Mouse (Mus musculus): ENCODE measurements at regions not wholly inside any gene's neighbourhood (a gene's known extent, or its start where the extent isn't known, plus 50 kb on each side); places are given as distances from the start of the nearest gene placed in this dataset.

DNA sequence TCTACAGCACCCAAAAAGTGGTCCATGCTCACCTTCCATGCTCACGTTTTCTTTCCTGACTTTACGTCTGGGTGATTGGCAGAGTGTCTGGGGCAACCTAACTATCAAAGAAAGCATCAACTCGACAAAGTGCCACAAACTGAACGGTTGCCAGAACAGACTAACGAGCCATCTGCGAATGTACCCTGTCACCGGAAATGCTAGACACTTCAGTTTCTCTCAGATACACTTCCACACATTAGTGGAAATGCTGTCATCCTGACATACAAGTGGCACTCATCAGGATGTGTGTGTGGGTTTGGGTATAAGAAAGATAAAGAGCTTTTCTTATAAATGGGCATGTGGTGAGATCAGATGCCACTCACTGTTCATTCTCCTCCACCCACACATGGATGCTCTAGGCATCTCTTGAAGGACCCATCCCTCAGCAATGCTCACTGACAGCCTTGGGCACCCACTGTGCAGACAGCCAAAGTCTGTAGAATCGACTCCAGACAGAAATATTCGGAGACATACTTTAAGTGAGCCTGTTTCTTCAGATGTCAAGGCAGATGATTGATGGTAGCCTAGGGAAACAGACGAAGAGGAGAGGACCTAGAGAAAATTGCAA, 244.8 kb downstream of the Efnb2 start:
- H3K4me3 ChIP-seq (ENCODE audit: extremely low read depth, insufficient read depth, insufficient read length): no peak overlapping the region
- no peak overlapping the region for H3K27ac ChIP-seq (ENCODE audit: insufficient read depth, low read length)
- H3K4me1 ChIP-seq (ENCODE audit: control insufficient read depth, insufficient read depth, insufficient read length): no peaks in the 10 kb centered on the region
- TF ChIP-seq CTCF (IDR thresholded peaks at IDR 0.05; ENCODE audit: extremely low read depth, insufficient read depth, insufficient read length, insufficient replicate concordance): no peak
- no peak for TF ChIP-seq POLR2A (IDR thresholded peaks at IDR 0.05; ENCODE audit: low read depth, low read length)
- no peaks in the 10 kb centered on the region for H3K36me3 ChIP-seq (ENCODE audit: control insufficient read depth, insufficient read depth, low read length)
- WGBS: 59% methylated on average over 10 of the region's 10 CpGs
- H3K27me3 ChIP-seq (ENCODE audit: control insufficient read depth, insufficient read depth, low read length): no peaks in the 10 kb centered on the region
- no peak for DNase-seq (ENCODE audit: low read depth in 1 of 2, low spot score in 2 of 2)

GRCm38 (mm10) chr8:8407357-8407756, 253.7 kb downstream of the Efnb2 start:
- no peak for DNase-seq (ENCODE audit: low read depth in 1 of 2, low spot score in 2 of 2)
- H3K27ac ChIP-seq (ENCODE audit: insufficient read depth, low read length): no peak overlapping the region
- H3K4me1 ChIP-seq (ENCODE audit: control insufficient read depth, insufficient read depth, insufficient read length): no peaks in the 10 kb centered on the region
- H3K36me3 ChIP-seq (ENCODE audit: control insufficient read depth, insufficient read depth, low read length): no peaks in the 10 kb centered on the region
- TF ChIP-seq POLR2A (IDR thresholded peaks at IDR 0.05; ENCODE audit: low read depth, low read length) (no peak), CTCF (IDR thresholded peaks at IDR 0.05; ENCODE audit: extremely low read depth, insufficient read depth, insufficient read length, insufficient replicate concordance) (no peak)
- H3K4me3 ChIP-seq (ENCODE audit: extremely low read depth, insufficient read depth, insufficient read length): no peak overlapping the region
- WGBS: 46% methylated on average over 3 of the region's 3 CpGs
- H3K27me3 ChIP-seq (ENCODE audit: control insufficient read depth, insufficient read depth, low read length): no peaks in the 10 kb centered on the region

DNA sequence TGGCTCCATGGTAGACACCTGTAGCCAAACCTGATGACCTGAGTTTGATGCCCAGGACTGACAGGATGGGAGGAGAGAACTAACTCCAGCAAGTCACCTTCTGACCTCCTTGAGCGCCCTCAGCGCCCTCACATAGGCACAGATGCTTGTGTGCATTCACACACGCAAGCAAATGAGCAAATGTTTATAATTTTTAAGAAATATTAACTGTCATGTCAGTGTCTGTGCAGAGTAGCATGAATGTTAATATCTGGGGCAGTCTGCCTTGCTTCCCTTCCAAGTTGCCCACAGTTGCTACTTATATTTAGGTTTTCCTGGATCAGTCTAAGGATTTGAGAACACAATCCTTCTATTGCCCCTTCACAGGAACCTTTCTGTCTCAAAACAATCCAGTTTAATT, 257.6 kb downstream of the Efnb2 start:
- Histone ChIP-seq H3K4me1 (ENCODE audit: control insufficient read depth, insufficient read depth, insufficient read length) (no peaks in the 10 kb centered on the region), H3K4me3 (ENCODE audit: extremely low read depth, insufficient read depth, insufficient read length) (no peak overlapping the region), H3K27ac (ENCODE audit: insufficient read depth, low read length) (no peak overlapping the region), H3K36me3 (ENCODE audit: control insufficient read depth, insufficient read depth, low read length) (no peaks in the 10 kb centered on the region), H3K27me3 (ENCODE audit: control insufficient read depth, insufficient read depth, low read length) (no peaks in the 10 kb centered on the region)
- 84% methylated on average over 3 of the region's 3 CpGs for WGBS
- DNase-seq (ENCODE audit: low read depth in 1 of 2, low spot score in 2 of 2): no peak
- no peak for TF ChIP-seq POLR2A (IDR thresholded peaks at IDR 0.05; ENCODE audit: low read depth, low read length)

DNA sequence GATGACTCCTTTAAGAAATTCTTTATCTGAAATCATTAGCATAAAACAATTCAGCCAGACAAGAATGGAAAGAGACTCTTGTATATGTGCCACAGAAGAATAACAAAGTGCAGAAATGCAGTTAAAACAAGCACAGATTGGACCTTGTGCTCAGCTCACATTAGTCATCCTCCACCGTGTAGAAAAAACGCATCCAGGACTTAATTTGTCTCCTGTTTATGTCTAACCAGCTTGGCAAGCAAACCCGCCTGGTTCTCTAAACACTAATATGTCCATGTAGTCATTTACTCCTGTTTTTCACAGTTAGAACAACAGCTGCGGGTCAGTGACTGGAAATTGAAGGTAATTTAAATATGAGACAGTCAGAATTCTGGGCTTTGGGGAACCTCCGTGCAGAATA, 268.7 kb downstream of the Efnb2 start:
- Histone ChIP-seq H3K27ac (ENCODE audit: insufficient read depth, low read length) (no peak overlapping the region), H3K4me3 (ENCODE audit: extremely low read depth, insufficient read depth, insufficient read length) (no peak overlapping the region), H3K27me3 (ENCODE audit: control insufficient read depth, insufficient read depth, low read length) (no peaks in the 10 kb centered on the region), H3K36me3 (ENCODE audit: control insufficient read depth, insufficient read depth, low read length) (no peaks in the 10 kb centered on the region), H3K4me1 (ENCODE audit: control insufficient read depth, insufficient read depth, insufficient read length) (no peaks in the 10 kb centered on the region)
- TF ChIP-seq POLR2A (IDR thresholded peaks at IDR 0.05; ENCODE audit: low read depth, low read length): no peak
- WGBS: 81% methylated on average over 5 of the region's 5 CpGs
- no peak for DNase-seq (ENCODE audit: low read depth in 1 of 2, low spot score in 2 of 2)

DNA sequence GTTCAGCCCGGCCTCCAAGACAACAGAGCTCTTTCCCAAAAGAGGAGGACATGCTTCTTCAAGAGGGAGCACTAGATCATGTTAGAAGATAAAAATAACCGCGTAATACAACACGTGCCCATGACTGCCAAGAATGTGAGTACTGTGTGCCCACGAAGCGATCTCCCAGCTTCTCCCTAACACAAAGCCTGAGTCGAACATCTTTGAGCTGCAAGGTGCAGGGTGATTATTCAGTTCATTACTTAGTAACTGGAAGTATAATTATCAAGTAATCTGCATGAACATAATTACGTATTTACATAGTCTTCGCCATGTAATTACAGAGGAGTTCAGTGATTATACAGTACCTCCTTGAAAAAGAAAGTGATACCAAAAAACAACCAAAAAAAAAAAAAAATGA, 269.7 kb downstream of the Efnb2 start:
- TF ChIP-seq CTCF (IDR thresholded peaks at IDR 0.05; ENCODE audit: extremely low read depth, insufficient read depth, insufficient read length, insufficient replicate concordance) (no peak), POLR2A (IDR thresholded peaks at IDR 0.05; ENCODE audit: low read depth, low read length) (no peak)
- no peaks in the 10 kb centered on the region for H3K27me3 ChIP-seq (ENCODE audit: control insufficient read depth, insufficient read depth, low read length)
- H3K4me1 ChIP-seq (ENCODE audit: control insufficient read depth, insufficient read depth, insufficient read length): no peaks in the 10 kb centered on the region
- H3K27ac ChIP-seq (ENCODE audit: insufficient read depth, low read length): no peak overlapping the region
- no peak overlapping the region for H3K4me3 ChIP-seq (ENCODE audit: extremely low read depth, insufficient read depth, insufficient read length)
- 85% methylated on average over 9 of the region's 9 CpGs for WGBS
- no peaks in the 10 kb centered on the region for H3K36me3 ChIP-seq (ENCODE audit: control insufficient read depth, insufficient read depth, low read length)
- no peak for DNase-seq (ENCODE audit: low read depth in 1 of 2, low spot score in 2 of 2)

- H3K27me3 ChIP-seq (ENCODE audit: control insufficient read depth, insufficient read depth, low read length): no peaks in the 10 kb centered on the region
- H3K36me3 ChIP-seq (ENCODE audit: control insufficient read depth, insufficient read depth, low read length): no peaks in the 10 kb centered on the region
- no peak overlapping the region for H3K4me3 ChIP-seq (ENCODE audit: extremely low read depth, insufficient read depth, insufficient read length)
- H3K4me1 ChIP-seq (ENCODE audit: control insufficient read depth, insufficient read depth, insufficient read length): no peaks in the 10 kb centered on the region
- DNase-seq (ENCODE audit: low read depth in 1 of 2, low spot score in 2 of 2): no peak
- TF ChIP-seq POLR2A (IDR thresholded peaks at IDR 0.05; ENCODE audit: low read depth, low read length): no peak
- TF ChIP-seq CTCF (IDR thresholded peaks at IDR 0.05; ENCODE audit: extremely low read depth, insufficient read depth, insufficient read length, insufficient replicate concordance): no peak
- no peak overlapping the region for H3K27ac ChIP-seq (ENCODE audit: insufficient read depth, low read length)
- WGBS: 75% methylated on average over 4 of the region's 4 CpGs
Observed at GRCm38 (mm10) chr8:8378248-8378647, 282.8 kb downstream of the Efnb2 start.

GRCm38 (mm10) chr8:8376791-8377190, 284.3 kb downstream of the Efnb2 start:
- no peak for DNase-seq (ENCODE audit: low read depth in 1 of 2, low spot score in 2 of 2)
- WGBS: 84% methylated on average over 3 of the region's 3 CpGs
- Histone ChIP-seq H3K27me3 (ENCODE audit: control insufficient read depth, insufficient read depth, low read length) (no peaks in the 10 kb centered on the region), H3K27ac (ENCODE audit: insufficient read depth, low read length) (no peak overlapping the region), H3K4me1 (ENCODE audit: control insufficient read depth, insufficient read depth, insufficient read length) (no peaks in the 10 kb centered on the region), H3K36me3 (ENCODE audit: control insufficient read depth, insufficient read depth, low read length) (no peaks in the 10 kb centered on the region), H3K4me3 (ENCODE audit: extremely low read depth, insufficient read depth, insufficient read length) (no peak overlapping the region)
- TF ChIP-seq POLR2A (IDR thresholded peaks at IDR 0.05; ENCODE audit: low read depth, low read length) (no peak), CTCF (IDR thresholded peaks at IDR 0.05; ENCODE audit: extremely low read depth, insufficient read depth, insufficient read length, insufficient replicate concordance) (no peak)
